Mouse (Mus musculus) kidney, embryonic 15.5 days (tissue): ENCODE measurements around the gene Kifc5b. TPM values are rescaled to one million over a fixed set of nuclear protein-coding genes. Genes with fewer than 3 reads are reported as not detected.

Experiments used
- ATAC-seq: fragments of 200-750 bp; cut with Nextera tagmentation; replicated peaks from 2 replicates; pipeline ENCODE4 v1.8.0; 2017; ENCODE audit warnings: moderate TSS enrichment; ENCODE audit not compliant: low FRiP score
- H3K27ac ChIP-seq: fragments of 300-500 bp; sonication (generic); 2 replicates; pipeline ENCODE4 v1.5.1; 2015; ENCODE audit warnings: mild to moderate bottlenecking, inconsistent platforms
- H3K27me3 ChIP-seq: fragments of 300-500 bp; sonication (generic); 2 replicates; pipeline ENCODE4 v1.6.1; 2015; ENCODE audit warnings: inconsistent platforms
- H3K36me3 ChIP-seq: fragments of 300-500 bp; sonication (generic); 2 replicates; pipeline ENCODE4 v1.6.1; 2015; ENCODE audit warnings: inconsistent platforms
- H3K4me1 ChIP-seq: fragments of 300-500 bp; sonication (generic); 2 replicates; pipeline ENCODE4 v1.6.1; 2015; ENCODE audit warnings: inconsistent platforms
- H3K4me2 ChIP-seq: fragments of 300-500 bp; sonication (generic); 2 replicates; pipeline ENCODE4 v1.6.1; 2015; ENCODE audit warnings: moderate library complexity, mild to moderate bottlenecking, inconsistent platforms
- H3K4me3 ChIP-seq: fragments of 300-500 bp; sonication (generic); replicated peaks from 2 replicates; pipeline ENCODE4 v1.5.1; 2015; ENCODE audit warnings: mild to moderate bottlenecking, inconsistent platforms
- H3K9ac ChIP-seq: fragments of 300-500 bp; sonication (generic); 2 replicates; pipeline ENCODE4 v1.6.1; 2015; ENCODE audit warnings: mild to moderate bottlenecking, inconsistent platforms
- H3K9me3 ChIP-seq: fragments of 300-500 bp; sonication (generic); replicated peaks from 2 replicates; pipeline ENCODE4 v1.6.1; 2016; ENCODE audit warnings: inconsistent platforms
- WGBS: fragments of 180-500 bp; shearing (Covaris S2); methylation state at CpG from one replicate; pipeline ENCODE4 v1.1.7; 2015; ENCODE audit warnings: mixed read lengths; 5-methylcytosine and 5-hydroxymethylcytosine counted together
- microRNA-seq: library from miRNA; unstranded; fragments of <30 nt; microRNA quantifications from one replicate; pipeline ENCODE4, GENCODE M21; 2016
- polyA plus RNA-seq: library from polyadenylated mRNA; unstranded; fragments of >200 nt; fragmentation: Nextera tagmentation; extraction: Ambion mirVana; gene quantifications from 2 replicates; pipeline ENCODE4 v1.2.1, GENCODE M21; 2015

Gene Kifc5b
- polyA plus RNA-seq, 1 experiment from 2014 or later: 9.3 TPM

DNA sequence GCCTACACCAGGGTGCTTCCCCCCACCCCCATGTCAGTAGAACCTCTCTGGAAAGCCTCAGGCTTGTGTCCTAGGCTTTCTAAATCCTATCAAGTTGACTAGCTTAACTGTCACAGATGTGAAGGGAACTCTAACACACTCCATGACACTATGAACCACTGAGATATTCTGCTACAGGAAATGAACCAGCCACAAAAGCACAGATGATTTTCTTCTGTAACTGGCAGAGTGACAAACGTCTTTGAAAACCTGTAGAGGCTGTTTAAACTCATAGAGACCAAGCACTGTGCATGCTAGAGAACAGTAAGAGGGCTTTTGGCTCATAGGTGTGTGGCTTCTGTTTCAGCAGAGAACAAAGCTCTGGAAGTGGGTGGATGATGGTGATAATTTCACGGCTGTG, 64.2 kb downstream of the Kifc5b start:
- H3K9ac ChIP-seq: no peak overlapping the region
- H3K36me3 ChIP-seq: peaks cover 44% of the 10 kb centered on the region
- no peaks in the 10 kb centered on the region for H3K9me3 ChIP-seq
- no peak for ATAC-seq
- no peak overlapping the region for H3K4me3 ChIP-seq
- H3K27ac ChIP-seq: no peak overlapping the region
- 67% methylated on average over 2 of the region's 2 CpGs for WGBS
- no peaks in the 10 kb centered on the region for H3K27me3 ChIP-seq
- H3K4me1 ChIP-seq: peaks cover 6% of the 10 kb centered on the region
- H3K4me2 ChIP-seq: no peak overlapping the region

Small RNA genes within 50 kb of the gene (microRNA-seq; reads per million reads assigned to microRNA genes)
- not detected for gene Gm27775
- gene Mir3083: not detected
- 0.44 reads per million for gene Mir6968

Other genes with a start within 250 kb of the Kifc5b start
- 7.0 and 9.0 TPM in 2 replicates for gene Crebrf, start 201.4 kb upstream of the Kifc5b start, polyA plus RNA-seq
- gene Bnip1, start 136.0 kb upstream of the Kifc5b start, polyA plus RNA-seq: 51.3 and 52.3 TPM in 2 replicates
- not detected in 2 replicates for gene Nkx2-5, start 72.1 kb upstream of the Kifc5b start, polyA plus RNA-seq
- 7.0 and 8.7 TPM in 2 replicates for gene Phf1, start 16.0 kb downstream of the Kifc5b start, polyA plus RNA-seq
- 192 and 203 TPM in 2 replicates for gene Cuta, start 22.5 kb downstream of the Kifc5b start, polyA plus RNA-seq
- gene Syngap1, start 24.2 kb downstream of the Kifc5b start, polyA plus RNA-seq: 1.9 and 2.0 TPM in 2 replicates
- gene Zbtb9, start 56.1 kb downstream of the Kifc5b start, polyA plus RNA-seq: 18.4 and 20.0 TPM in 2 replicates
- 7.1 and 8.5 TPM in 2 replicates for gene Bak1, start 111.9 kb downstream of the Kifc5b start, polyA plus RNA-seq
- 7.4 and 8.3 TPM in 2 replicates for gene Itpr3, start 140.2 kb downstream of the Kifc5b start, polyA plus RNA-seq
- gene Uqcc2, start 216.8 kb downstream of the Kifc5b start, polyA plus RNA-seq: 297 and 300 TPM in 2 replicates